Mouse (Mus musculus): ENCODE results near the gene Higd2a. TPM values are rescaled to one million over a fixed set of nuclear protein-coding genes. Genes with fewer than 3 reads are reported as not detected.

Higd2a gene
- polyA plus RNA-seq, 1 experiment from 2014 or later, result 154 TPM

DNA sequence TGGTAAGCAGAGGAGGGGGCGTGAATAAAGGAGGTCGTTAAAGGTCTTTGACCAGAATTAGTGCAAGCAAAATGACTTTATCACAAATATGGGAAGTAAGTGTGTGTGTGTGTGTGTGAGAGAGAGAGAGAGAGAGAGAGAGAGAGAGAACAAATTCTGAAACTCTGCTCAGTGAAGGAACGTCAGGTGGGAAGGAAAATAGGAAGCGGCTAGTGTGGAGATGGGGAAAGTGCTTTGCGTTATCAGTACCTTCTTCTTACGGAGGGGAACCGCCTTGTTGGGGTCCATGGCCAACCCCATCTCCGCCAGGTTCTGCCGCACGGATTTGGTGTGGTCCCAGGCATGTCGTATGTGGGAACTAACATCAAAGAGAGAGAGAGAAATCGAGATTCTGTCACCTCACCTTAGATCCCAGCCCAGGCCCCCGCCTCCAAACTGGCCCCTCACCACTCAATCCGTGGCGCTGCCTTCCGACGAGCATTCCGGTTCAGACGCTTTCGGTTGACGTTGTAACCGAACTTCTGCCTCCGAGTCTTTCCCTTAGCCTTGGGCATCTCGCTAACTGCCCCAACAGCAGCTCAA is 502 bp upstream of the Higd2a start:
- Histone ChIP-seq H3K27ac (replicated peaks) (peak overlapping the region; percentile 88), H3K36me3 (replicated peaks) (peaks cover 57% of the 10 kb centered on the region), H3K27me3 (replicated peaks; ENCODE audit: low read depth, poor library complexity, severe bottlenecking) (no peaks in the 10 kb centered on the region), H3K4me1 (peaks cover 25% of the 10 kb centered on the region), H3K9me3 (no peaks in the 10 kb centered on the region), H3K4me3 (peak overlapping the region; percentile 94)
- WGBS, result 2% methylated on average over 24 of the region's 24 CpGs
- no peak for DNase-seq (ENCODE audit: low spot score)

DNA sequence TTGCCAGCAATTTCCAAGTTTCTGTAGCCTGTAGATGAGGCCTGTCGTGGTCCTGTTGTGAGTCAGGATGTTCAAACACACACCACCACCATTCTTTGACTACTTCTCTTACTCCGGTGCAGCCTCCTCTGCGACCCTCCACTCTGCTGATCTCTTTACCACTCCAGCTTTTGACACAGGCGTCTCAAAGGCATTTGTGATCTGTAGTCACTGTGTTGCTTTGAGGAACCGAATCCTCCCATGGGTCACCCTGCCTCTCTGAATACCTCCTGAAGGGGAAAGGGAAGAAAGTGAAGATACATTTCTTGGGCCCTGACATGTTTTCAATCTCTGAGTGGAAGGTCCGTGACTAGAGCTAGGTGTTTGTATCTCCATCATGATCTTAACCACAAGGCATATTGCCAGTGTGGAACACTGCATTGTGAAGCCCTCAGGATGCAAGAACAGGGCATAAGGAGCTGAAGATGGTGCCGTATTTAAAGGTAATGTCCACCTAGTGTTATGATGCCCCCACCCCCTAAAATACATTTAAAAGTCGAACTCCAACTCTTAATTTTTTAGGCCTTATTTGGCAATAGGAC is 1.9 kb downstream of the Higd2a start:
- Histone ChIP-seq H3K36me3 (replicated peaks) (peaks cover 47% of the 10 kb centered on the region), H3K27me3 (replicated peaks; ENCODE audit: low read depth, poor library complexity, severe bottlenecking) (no peaks in the 10 kb centered on the region), H3K4me3 (peak overlapping the region; percentile 94), H3K9me3 (no peaks in the 10 kb centered on the region), H3K27ac (replicated peaks) (no peak overlapping the region), H3K4me1 (peaks cover 30% of the 10 kb centered on the region)
- no peak for DNase-seq (ENCODE audit: low spot score)
- WGBS, result 92% methylated on average over 8 of the region's 8 CpGs

DNA sequence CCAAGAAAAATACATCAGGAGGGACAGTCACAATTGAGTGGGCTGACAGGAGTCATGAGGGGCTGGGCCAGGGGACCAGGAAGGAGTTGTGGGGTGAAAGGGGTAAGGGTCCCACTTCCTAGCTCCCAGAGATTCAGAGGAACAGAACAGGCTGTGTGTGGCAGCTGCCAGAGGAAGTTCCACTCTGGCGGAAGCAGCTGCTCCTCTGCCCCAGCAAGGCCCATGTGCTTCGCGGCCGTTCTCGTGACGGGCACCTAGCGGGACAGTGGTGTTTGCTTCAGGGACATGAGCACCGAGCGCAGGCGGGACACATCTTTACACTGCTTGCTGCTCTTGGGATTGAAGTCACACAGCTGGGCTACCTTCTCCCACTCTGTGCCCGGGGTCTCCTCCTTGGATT is 3.6 kb downstream of the Higd2a start:
- no peak for DNase-seq (ENCODE audit: low spot score)
- no peak overlapping the region for H3K4me3 ChIP-seq
- WGBS, result 86% methylated on average over 11 of the region's 11 CpGs
- no peak overlapping the region for H3K27ac ChIP-seq (replicated peaks)
- H3K9me3 ChIP-seq, result no peaks in the 10 kb centered on the region
- no peaks in the 10 kb centered on the region for H3K27me3 ChIP-seq (replicated peaks; ENCODE audit: low read depth, poor library complexity, severe bottlenecking)
- H3K36me3 ChIP-seq (replicated peaks), result peaks cover 40% of the 10 kb centered on the region
- H3K4me1 ChIP-seq, result peaks cover 29% of the 10 kb centered on the region

DNA sequence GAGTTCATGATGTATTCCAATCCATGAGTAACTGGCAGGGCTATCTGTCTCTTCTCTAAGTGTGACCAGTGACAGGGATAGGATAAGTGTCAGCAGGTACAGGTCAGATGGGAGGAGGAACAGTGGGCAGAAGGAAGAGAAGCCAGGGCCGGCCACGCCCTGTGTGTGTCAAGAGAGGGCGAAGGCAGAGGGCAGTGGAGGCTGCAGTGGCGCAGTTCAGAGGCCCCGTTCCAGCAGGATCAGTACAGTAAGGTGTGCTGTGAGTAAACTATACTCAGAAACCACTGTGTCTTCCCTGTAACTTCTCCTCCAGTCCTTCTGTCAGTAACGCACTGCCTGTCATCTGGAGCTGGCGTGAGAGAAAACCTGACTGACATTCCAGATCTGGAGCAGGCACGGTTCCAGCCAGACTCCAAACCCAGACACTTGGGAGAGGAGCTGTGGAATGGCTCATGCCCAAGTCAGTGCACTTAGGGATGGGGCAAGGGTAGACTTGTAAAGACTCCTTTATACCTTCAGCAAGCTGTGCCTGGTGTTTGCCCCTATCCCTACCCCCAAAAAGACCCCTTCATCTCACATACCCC is 6.2 kb downstream of the Higd2a start:
- 85% methylated on average over 8 of the region's 8 CpGs for WGBS

DNA sequence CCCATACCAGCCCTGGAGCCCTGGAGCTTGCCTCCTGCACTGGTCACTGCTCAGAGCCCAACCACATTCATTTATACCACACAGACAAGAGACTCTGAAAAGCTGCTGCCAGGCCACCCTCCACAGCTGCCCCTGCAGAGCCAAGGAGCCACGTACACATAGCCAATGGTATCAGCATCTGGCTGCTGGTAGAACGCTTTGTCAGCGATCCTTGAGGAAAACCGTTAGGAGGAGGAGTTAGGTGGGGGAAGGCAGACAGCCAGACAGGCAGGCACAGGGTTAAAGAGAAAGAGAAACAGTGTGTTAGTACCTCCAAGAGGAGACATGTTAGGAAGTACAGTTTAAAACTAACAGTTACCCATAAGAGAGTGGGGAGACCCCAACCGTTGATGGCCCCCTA is 6.9 kb downstream of the Higd2a start:
- peaks cover 49% of the 10 kb centered on the region for H3K36me3 ChIP-seq (replicated peaks)
- 67% methylated on average over 5 of the region's 5 CpGs for WGBS
- peaks cover 8% of the 10 kb centered on the region; the same call in 1 of the 2 replicates for H3K4me1 ChIP-seq
- H3K4me3 ChIP-seq, result no peak overlapping the region
- H3K27me3 ChIP-seq (replicated peaks; ENCODE audit: low read depth, poor library complexity, severe bottlenecking), result no peaks in the 10 kb centered on the region
- DNase-seq (ENCODE audit: low spot score), result no peak
- H3K27ac ChIP-seq (replicated peaks), result no peak overlapping the region
- no peaks in the 10 kb centered on the region for H3K9me3 ChIP-seq

More for the DNA sequence above, 6.2 kb downstream of the Higd2a start:
- DNase-seq (ENCODE audit: low spot score), result no peak
- Histone ChIP-seq H3K36me3 (replicated peaks) (peaks cover 50% of the 10 kb centered on the region), H3K27ac (replicated peaks) (no peak overlapping the region), H3K27me3 (replicated peaks; ENCODE audit: low read depth, poor library complexity, severe bottlenecking) (no peaks in the 10 kb centered on the region), H3K4me1 (peaks cover 14% of the 10 kb centered on the region), H3K4me3 (no peak overlapping the region), H3K9me3 (no peaks in the 10 kb centered on the region)

DNA sequence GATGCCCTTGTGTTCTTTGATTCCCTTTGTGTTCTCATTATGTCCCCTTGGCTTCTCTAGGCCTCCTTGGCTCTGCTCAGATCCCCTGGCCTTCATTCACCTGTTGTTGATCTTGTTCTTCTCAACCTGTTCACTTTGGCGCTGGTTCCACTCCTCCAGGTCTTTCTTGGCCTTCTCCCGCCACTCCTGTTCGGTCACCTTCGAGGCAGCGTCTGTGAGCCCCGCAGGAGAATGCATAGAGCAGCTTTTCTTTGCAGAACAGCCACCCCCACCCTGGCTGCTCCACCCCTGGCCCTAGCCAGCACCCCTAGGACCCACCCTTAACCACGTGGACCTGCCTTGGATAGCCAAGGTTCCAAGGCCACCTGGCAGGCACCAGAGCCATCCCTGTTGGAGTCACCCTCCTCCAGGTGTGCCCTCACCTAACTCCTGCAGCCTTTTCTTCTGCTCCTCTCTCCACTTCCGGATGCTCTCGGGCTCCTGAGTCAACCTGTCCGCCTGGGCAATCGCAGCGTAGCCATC is 8.7 kb downstream of the Higd2a start:
- 0 out of 2 replicates have a peak, but pooled peaks cover 8% of the 10 kb centered on the region for H3K4me1 ChIP-seq
- no peak for DNase-seq (ENCODE audit: low spot score)
- H3K27me3 ChIP-seq (replicated peaks; ENCODE audit: low read depth, poor library complexity, severe bottlenecking), result no peaks in the 10 kb centered on the region
- H3K27ac ChIP-seq (replicated peaks), result no peak overlapping the region
- 91% methylated on average over 12 of the region's 12 CpGs for WGBS
- no peak overlapping the region for H3K4me3 ChIP-seq
- no peaks in the 10 kb centered on the region for H3K9me3 ChIP-seq
- H3K36me3 ChIP-seq (replicated peaks), result peaks cover 40% of the 10 kb centered on the region

DNA sequence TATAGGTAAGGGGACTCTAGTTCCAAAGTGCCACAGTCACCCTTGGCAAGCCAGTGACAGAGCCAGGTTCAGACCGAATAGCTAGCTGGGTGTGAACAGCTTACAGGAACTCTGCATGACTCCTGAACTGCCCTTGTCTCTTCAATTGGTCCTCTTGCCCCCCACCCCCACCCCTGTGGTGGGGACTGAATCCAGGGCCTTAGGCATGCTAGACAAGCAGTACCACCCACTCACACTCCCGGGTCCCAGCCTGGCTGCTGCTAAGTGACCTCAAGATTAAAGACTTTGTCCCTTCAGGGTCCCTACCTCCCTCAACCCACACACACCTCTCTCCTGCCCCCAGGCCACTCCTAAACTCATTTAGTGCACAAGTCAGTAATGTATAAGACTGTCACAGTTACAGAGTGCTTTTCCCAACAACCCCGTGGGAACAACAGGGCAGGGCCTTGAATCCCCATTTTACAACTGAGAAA is 12.7 kb downstream of the Higd2a start:
- WGBS, result 67% methylated on average over 3 of the region's 3 CpGs
- Histone ChIP-seq H3K27ac (replicated peaks) (no peak overlapping the region), H3K4me1 (peaks cover 6% of the 10 kb centered on the region; the same call in 1 of the 2 replicates), H3K4me3 (no peak overlapping the region), H3K9me3 (no peaks in the 10 kb centered on the region), H3K36me3 (replicated peaks) (peaks cover 21% of the 10 kb centered on the region), H3K27me3 (replicated peaks; ENCODE audit: low read depth, poor library complexity, severe bottlenecking) (peaks cover 11% of the 10 kb centered on the region)
- DNase-seq (ENCODE audit: low spot score), result no peak

DNA sequence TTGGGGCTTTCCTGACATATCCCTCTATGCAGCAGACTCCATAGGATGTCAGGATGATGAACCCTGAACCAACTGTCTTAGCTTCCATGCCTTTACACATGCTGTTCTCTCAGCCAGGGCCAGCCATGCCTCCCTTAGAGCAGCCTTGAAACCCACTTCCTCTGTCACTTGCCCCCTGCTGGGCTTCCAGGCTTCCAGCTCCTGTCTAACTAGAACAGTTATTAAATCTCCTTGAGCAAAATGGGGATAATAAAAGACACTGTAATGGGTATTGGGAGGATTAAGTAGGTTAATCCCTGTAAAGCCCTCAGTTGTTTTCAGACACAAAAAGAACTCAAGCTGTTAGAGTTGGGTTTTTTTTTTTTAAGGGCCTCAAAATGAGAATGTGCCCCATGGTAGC is 13.5 kb downstream of the Higd2a start:
- DNase-seq (ENCODE audit: low spot score), result no peak
- peaks cover 17% of the 10 kb centered on the region for H3K27me3 ChIP-seq (replicated peaks; ENCODE audit: low read depth, poor library complexity, severe bottlenecking)
- no peak overlapping the region for H3K27ac ChIP-seq (replicated peaks)

DNA sequence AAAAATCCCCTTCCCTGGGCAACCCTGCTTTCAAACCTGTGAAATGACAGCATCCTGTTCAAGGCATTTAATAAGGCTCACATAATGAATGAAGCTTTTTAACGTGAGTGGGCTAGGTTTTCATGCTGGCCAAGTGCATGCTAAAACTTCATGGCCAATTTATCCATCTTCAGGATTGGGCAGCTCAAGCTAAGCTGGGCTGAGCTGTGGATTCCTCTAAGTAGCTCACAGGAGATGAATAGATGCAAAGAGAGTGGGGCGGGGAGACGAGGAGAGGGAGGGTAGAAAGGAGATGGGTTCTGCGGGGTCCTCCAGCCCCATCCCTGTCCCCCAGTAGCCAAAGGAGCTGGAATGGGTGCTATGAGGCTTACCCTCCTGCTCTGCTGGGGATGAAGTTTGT is 14.2 kb downstream of the Higd2a start:
- H3K4me1 ChIP-seq, result peaks cover 14% of the 10 kb centered on the region
- no peak for DNase-seq (ENCODE audit: low spot score)
- peaks cover 24% of the 10 kb centered on the region for H3K27me3 ChIP-seq (replicated peaks; ENCODE audit: low read depth, poor library complexity, severe bottlenecking)
- no peak overlapping the region for H3K4me3 ChIP-seq
- H3K27ac ChIP-seq (replicated peaks), result no peak overlapping the region
- H3K36me3 ChIP-seq (replicated peaks), result peaks cover 6% of the 10 kb centered on the region
- no peaks in the 10 kb centered on the region for H3K9me3 ChIP-seq
- 59% methylated on average over 4 of the region's 4 CpGs for WGBS

More for the DNA sequence above, 13.5 kb downstream of the Higd2a start:
- Histone ChIP-seq H3K4me3 (no peak overlapping the region), H3K36me3 (replicated peaks) (peaks cover 13% of the 10 kb centered on the region), H3K9me3 (no peaks in the 10 kb centered on the region), H3K4me1 (peaks cover 7% of the 10 kb centered on the region)

DNA sequence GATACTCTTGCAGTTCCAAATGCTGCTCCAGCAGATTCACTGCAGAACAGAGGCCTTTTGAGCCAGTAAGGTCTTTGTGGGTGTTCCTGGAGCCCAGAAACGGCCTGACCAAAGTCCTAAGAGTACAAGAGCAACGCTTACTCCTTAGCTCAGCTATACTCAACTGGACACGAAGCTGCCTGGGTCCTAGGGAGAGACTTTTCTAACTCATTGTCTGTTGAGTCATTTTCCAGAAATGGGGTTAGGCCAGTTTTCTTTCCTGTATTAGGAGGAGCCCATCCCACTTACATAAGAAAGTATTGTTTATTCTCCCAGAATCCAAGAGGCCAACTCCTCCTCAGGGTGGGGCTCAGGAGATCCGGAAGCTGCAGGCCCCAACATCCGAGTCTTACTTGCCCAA is 15.4 kb downstream of the Higd2a start:
- Histone ChIP-seq H3K27ac (replicated peaks) (no peak overlapping the region), H3K9me3 (no peaks in the 10 kb centered on the region), H3K36me3 (replicated peaks) (no peaks in the 10 kb centered on the region), H3K4me1 (peaks cover 16% of the 10 kb centered on the region), H3K27me3 (replicated peaks; ENCODE audit: low read depth, poor library complexity, severe bottlenecking) (peaks cover 36% of the 10 kb centered on the region), H3K4me3 (no peak overlapping the region)
- WGBS, result 80% methylated on average over 5 of the region's 5 CpGs
- DNase-seq (ENCODE audit: low spot score), result no peak

DNA sequence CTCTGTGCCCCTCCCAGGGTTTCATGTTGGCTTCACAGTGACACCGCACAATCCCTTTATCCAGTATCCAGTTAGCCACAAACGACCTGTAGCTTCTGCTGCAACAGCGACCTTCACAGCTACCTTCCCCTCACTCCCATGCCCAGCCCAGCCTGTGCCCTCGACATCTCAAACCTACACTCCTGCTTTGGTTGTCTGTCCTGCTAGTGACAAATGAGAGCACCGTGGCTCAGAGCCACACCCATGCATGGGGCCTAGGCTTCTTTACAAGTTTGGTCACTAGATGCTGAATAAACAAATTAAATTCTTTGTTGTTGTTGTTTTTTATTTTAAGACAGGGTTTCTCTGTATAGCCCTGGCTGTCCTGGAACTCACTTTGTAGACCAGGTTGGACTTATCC is 17.2 kb downstream of the Higd2a start:
- Histone ChIP-seq H3K4me1 (peaks cover 29% of the 10 kb centered on the region), H3K27me3 (replicated peaks; ENCODE audit: low read depth, poor library complexity, severe bottlenecking) (peaks cover 46% of the 10 kb centered on the region), H3K4me3 (no peak overlapping the region), H3K27ac (replicated peaks) (no peak overlapping the region), H3K9me3 (no peaks in the 10 kb centered on the region), H3K36me3 (replicated peaks) (no peaks in the 10 kb centered on the region)
- no peak for DNase-seq (ENCODE audit: low spot score)
- whole genome bisulfite sequencing, result 76% methylated on average over 5 of the region's 5 CpGs

DNA sequence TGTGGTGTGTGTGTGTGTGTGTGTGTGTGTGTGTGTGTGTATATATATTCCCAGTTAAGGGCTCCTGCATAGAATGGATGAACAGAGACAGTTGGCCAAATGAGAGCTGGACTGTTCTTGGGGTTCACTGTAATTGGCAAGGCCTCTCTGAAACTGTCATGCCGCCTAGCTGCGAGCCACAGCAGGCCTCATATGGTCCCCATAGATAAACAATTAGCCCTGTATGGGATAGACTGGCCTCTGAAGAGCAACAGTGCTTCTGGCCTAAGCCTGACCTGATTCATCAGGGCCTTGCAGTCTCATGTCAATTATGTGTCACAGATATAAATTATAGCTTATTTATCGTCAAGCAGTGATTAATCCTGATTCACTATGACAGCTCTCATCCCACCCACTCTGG is 18.0 kb downstream of the Higd2a start:
- H3K36me3 ChIP-seq (replicated peaks), result no peaks in the 10 kb centered on the region
- peaks cover 46% of the 10 kb centered on the region for H3K27me3 ChIP-seq (replicated peaks; ENCODE audit: low read depth, poor library complexity, severe bottlenecking)
- DNase-seq (ENCODE audit: low spot score), result no peak
- H3K9me3 ChIP-seq, result no peaks in the 10 kb centered on the region
- H3K4me1 ChIP-seq, result peaks cover 29% of the 10 kb centered on the region
- WGBS, result 73% methylated on average over 3 of the region's 3 CpGs
- H3K27ac ChIP-seq (replicated peaks), result no peak overlapping the region
- no peak overlapping the region for H3K4me3 ChIP-seq

DNA sequence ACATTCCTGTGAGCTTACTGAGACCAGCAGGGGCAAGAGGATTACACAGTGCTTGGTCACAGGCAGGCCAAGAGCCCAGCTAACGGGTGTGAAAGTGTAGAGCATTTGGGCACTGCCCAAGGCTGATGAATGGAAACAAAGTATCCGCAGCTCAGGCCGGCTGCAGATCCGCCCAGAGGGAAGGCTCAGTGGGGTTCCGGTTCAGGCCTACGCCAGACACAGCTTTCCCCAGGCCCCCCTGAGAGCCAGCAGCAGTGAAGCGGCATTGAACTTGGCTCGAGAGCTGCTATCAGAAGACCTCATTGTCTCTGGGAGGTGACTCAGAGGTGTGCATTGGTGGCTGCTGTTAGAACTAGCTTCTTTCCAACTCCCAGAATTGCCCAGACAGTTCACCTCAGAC is 18.7 kb downstream of the Higd2a start:
- WGBS, result 17% methylated on average over 8 of the region's 8 CpGs
- no peak for DNase-seq (ENCODE audit: low spot score)
- Histone ChIP-seq H3K27me3 (replicated peaks; ENCODE audit: low read depth, poor library complexity, severe bottlenecking) (peaks cover 46% of the 10 kb centered on the region), H3K27ac (replicated peaks) (no peak overlapping the region; the same call in 1 of the 2 replicates), H3K4me1 (peaks cover 27% of the 10 kb centered on the region), H3K9me3 (no peaks in the 10 kb centered on the region), H3K4me3 (0 out of 2 replicates have a peak overlapping the region, but pooled peaks have one; percentile 4), H3K36me3 (replicated peaks) (no peaks in the 10 kb centered on the region)

Data from embryonic facial prominence, embryonic 10.5 days (tissue).